Mouse (Mus musculus): ENCODE data around the gene Zfp428.

- TF ChIP-seq CTCF (conservative IDR thresholded peaks at IDR 0.05 in 1 of 2, IDR thresholded peaks at IDR 0.05 in 1 of 2; ENCODE audit: low read depth in 2 of 2, low read length in 2 of 2) (no peak), POLR2A (IDR thresholded peaks at IDR 0.05; ENCODE audit: low read depth, low read length) (no peak), ELF1 (IDR thresholded peaks at IDR 0.05; ENCODE audit: low read depth, low read length) (no peak), NRF1 (IDR thresholded peaks at IDR 0.05; ENCODE audit: low read depth, low read length) (no peak), RCOR1 (conservative IDR thresholded peaks at IDR 0.05; ENCODE audit: low read depth, low read length) (no peak), ZC3H11A (IDR thresholded peaks at IDR 0.05; ENCODE audit: low read depth, low read length) (no peak), USF1 (IDR thresholded peaks at IDR 0.05; ENCODE audit: low read depth, low read length) (no peak), UBTF (IDR thresholded peaks at IDR 0.05; ENCODE audit: low read depth, low read length) (no peak), SIN3A (IDR thresholded peaks at IDR 0.05; ENCODE audit: low read length) (no peak), POLR2AphosphoS2 (IDR thresholded peaks at IDR 0.05; ENCODE audit: low read depth, low read length) (no peak), MAX (IDR thresholded peaks at IDR 0.05; ENCODE audit: low read length) (no peak), PAX5 (IDR thresholded peaks at IDR 0.05; ENCODE audit: low read length) (no peak)
Measured at GRCm38 (mm10) chr7:24476338-24476737, 30.5 kb upstream of the Zfp428 start.
